Mouse (Mus musculus) liver, adult 2 months (tissue): ENCODE measurements around the gene Hmgb3.

Source experiments
- CTCF ChIP-seq: fragments of 200-500 bp; IDR thresholded peaks from 2 replicates; pipeline ENCODE4 v1.5.1; 2011; ENCODE audit warnings: low read depth, low read length, control low read depth
- POLR2A ChIP-seq: fragments of 200-500 bp; IDR thresholded peaks from 2 replicates; pipeline ENCODE4 v1.6.1; 2011; ENCODE audit warnings: low read length, control low read depth; ENCODE audit not compliant: insufficient read depth; ENCODE audit errors: extremely low read depth

DNA sequence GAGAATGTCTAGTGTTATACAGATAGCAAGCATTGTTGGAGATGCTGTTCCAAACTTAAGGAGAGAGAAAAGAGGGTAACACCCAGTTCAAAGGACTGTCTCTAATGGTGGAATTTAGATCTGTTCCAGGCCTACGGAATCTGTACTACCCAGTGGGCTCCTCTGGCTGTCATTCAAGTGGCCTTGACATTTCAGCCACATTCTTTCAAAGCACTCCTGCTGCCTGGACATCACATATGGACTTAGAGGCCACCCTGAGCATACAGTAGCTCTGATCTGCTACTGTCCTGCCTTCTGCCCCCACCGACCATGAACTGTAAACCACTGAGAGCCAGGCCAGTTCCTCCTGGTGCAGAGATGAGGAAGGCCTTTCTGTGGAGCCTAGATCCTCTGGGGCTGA, 17.9 kb upstream of the Hmgb3 start:
- TF ChIP-seq CTCF: no peak
- no peak for TF ChIP-seq POLR2A
